Mouse (Mus musculus): Measurements from ENCODE around the gene Pdzd2. TPM values are rescaled to one million over a fixed set of nuclear protein-coding genes. Genes with fewer than 3 reads are reported as not detected.

The Pdzd2 gene
- polyA plus RNA-seq, 1 experiment from 2014 or later, result 32.8 TPM

DNA sequence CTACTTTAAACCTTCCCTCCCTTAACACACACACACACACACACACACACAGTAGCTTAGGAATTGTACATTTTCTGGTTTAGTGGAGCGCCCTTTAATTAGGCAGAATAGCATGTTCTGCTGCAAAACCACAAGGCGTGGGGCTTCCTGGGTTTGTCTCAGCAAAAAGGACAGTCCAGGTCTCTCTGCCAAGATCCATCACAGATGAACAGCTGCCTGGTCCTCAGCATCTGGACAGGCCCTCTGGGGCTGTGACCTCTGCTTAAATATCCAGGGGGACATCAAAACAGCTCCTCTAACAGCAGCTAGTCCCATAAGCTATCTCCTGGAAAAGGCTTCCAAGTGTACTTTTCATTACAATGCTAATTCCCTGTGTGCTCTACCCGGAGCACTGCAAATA is 64.4 kb downstream of the Pdzd2 start:
- no peak overlapping the region for H3K27ac ChIP-seq (ENCODE audit: low read length)
- H3K4me1 ChIP-seq (ENCODE audit: control insufficient read depth, insufficient read depth, low read length), result 0 out of 2 replicates have a peak, but pooled peaks cover 2% of the 10 kb centered on the region
- H3K27me3 ChIP-seq (ENCODE audit: control insufficient read depth, insufficient read depth, low read length), result no peaks in the 10 kb centered on the region
- no peaks in the 10 kb centered on the region for H3K9me3 ChIP-seq (ENCODE audit: control insufficient read depth, low read depth, low read length)
- WGBS, result 71% methylated on average over 3 of the region's 3 CpGs
- H3K4me2 ChIP-seq (replicated peaks; ENCODE audit: low read depth, low read length), result no peak overlapping the region
- no peak overlapping the region for H3K9ac ChIP-seq (replicated peaks; ENCODE audit: low read depth, low read length)
- H3K4me3 ChIP-seq (ENCODE audit: low read depth, low read length), result no peak overlapping the region
- no peaks in the 10 kb centered on the region for H3K36me3 ChIP-seq (ENCODE audit: control insufficient read depth, insufficient read depth, low read length)
- ATAC-seq (ENCODE audit: insufficient number of reproducible peaks, insufficient read depth, low FRiP score, low read depth), result no peak

DNA sequence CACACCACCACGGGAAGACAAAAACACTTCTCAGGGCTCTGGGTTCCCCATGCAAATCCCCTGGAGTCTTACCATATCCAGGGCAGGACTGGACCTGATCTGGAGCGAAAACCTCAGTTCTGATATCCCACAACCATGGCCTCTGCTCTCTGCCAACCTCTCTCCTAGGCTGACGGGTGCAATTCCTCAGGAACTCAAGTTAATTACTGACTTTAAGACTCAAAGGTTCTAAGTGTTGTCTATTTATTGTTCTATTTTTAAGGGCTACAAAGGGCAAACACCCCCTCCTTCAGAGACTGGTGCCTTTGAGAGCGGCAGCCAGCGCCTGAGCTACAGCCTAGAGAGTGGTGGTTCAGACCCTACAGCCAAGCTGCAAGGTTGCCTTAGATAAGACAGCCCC is 65.7 kb downstream of the Pdzd2 start:
- Histone ChIP-seq H3K4me2 (replicated peaks; ENCODE audit: low read depth, low read length) (no peak overlapping the region), H3K4me1 (ENCODE audit: control insufficient read depth, insufficient read depth, low read length) (no peaks in the 10 kb centered on the region), H3K4me3 (ENCODE audit: low read depth, low read length) (no peak overlapping the region), H3K9ac (replicated peaks; ENCODE audit: low read depth, low read length) (no peak overlapping the region), H3K27me3 (ENCODE audit: control insufficient read depth, insufficient read depth, low read length) (no peaks in the 10 kb centered on the region), H3K36me3 (ENCODE audit: control insufficient read depth, insufficient read depth, low read length) (no peaks in the 10 kb centered on the region), H3K27ac (ENCODE audit: low read length) (no peak overlapping the region), H3K9me3 (ENCODE audit: control insufficient read depth, low read depth, low read length) (no peaks in the 10 kb centered on the region)
- ATAC-seq (ENCODE audit: insufficient number of reproducible peaks, insufficient read depth, low FRiP score, low read depth), result no peak
- 78% methylated on average over 5 of the region's 5 CpGs for WGBS

DNA sequence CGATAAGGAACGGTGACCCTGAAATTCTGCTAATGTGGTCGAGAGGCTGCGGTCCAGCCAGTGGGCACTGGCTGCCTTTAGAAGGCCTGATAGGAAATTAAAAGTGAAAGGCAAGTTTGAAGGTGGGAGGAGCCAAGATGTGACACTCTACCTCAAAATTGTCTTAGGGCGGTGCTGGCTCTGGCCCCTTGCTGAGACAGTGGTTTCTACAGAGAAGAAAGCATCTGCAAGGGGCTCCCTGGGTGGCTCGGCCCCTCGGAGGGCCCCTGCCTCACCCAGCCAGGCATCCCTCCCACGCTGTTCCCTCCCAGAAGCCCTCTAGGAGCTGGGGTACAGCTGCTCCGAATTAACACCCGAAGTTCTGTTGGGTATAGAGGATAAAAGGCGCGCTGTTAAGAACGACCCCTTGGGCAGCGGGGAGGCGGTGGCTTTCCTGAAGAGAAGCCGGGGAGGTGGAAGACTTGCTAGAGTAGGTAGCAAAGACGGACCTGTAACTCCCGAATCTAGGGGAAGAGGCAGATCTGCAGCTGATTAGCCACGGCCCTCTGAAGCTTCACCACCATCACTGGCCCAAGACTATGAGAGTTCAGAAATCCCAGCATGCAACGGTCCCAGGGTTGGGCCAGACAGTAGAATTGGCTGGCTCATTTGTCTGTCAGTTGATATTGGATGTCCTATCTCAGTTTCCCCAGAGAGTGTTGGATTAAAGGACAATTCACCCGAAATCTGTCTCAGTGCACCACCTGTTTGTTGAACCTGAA is 71.8 kb downstream of the Pdzd2 start:
- H3K27me3 ChIP-seq (ENCODE audit: control insufficient read depth, insufficient read depth, low read length), result no peaks in the 10 kb centered on the region
- WGBS, result 36% methylated on average over 21 of the region's 21 CpGs
- H3K4me3 ChIP-seq (ENCODE audit: low read depth, low read length), result no peak overlapping the region
- H3K36me3 ChIP-seq (ENCODE audit: control insufficient read depth, insufficient read depth, low read length), result no peaks in the 10 kb centered on the region
- no peak for ATAC-seq (ENCODE audit: insufficient number of reproducible peaks, insufficient read depth, low FRiP score, low read depth)
- no peaks in the 10 kb centered on the region; the same call in 1 of the 2 replicates for H3K9me3 ChIP-seq (ENCODE audit: control insufficient read depth, low read depth, low read length)
- no peak overlapping the region for H3K9ac ChIP-seq (replicated peaks; ENCODE audit: low read depth, low read length)
- peak overlapping the region; percentile 23 for H3K4me2 ChIP-seq (replicated peaks; ENCODE audit: low read depth, low read length)
- 0 out of 2 replicates have a peak, but pooled peaks cover 4% of the 10 kb centered on the region for H3K4me1 ChIP-seq (ENCODE audit: control insufficient read depth, insufficient read depth, low read length)
- H3K27ac ChIP-seq (ENCODE audit: low read length), result no peak overlapping the region

DNA sequence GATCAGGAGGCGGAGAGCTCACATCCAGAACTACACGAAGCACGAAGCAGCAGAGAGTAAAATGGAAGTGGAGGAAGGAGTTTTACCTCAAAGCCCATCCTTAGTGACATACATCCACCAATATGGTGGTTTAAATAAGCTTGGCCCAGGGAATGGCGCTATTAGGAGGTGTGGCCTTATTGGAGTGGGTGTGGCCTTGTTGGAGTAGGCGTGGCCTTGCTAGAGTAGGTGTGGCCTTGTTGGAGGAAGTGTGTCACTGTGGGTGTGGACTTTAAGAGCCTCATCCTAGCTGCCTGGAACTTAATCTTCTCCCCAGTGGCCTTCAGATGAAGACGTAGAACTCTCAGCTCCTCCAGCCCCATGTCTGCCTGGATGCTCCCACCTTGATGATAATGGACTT is 73.8 kb downstream of the Pdzd2 start:
- 0 out of 2 replicates have a peak, but pooled peaks cover 4% of the 10 kb centered on the region for H3K4me1 ChIP-seq (ENCODE audit: control insufficient read depth, insufficient read depth, low read length)
- no peak overlapping the region for H3K9ac ChIP-seq (replicated peaks; ENCODE audit: low read depth, low read length)
- no peaks in the 10 kb centered on the region for H3K27me3 ChIP-seq (ENCODE audit: control insufficient read depth, insufficient read depth, low read length)
- no peak overlapping the region for H3K4me2 ChIP-seq (replicated peaks; ENCODE audit: low read depth, low read length)
- H3K36me3 ChIP-seq (ENCODE audit: control insufficient read depth, insufficient read depth, low read length), result no peaks in the 10 kb centered on the region
- WGBS, result 92% methylated on average over 6 of the region's 6 CpGs
- ATAC-seq (ENCODE audit: insufficient number of reproducible peaks, insufficient read depth, low FRiP score, low read depth), result no peak
- no peak overlapping the region for H3K4me3 ChIP-seq (ENCODE audit: low read depth, low read length)
- H3K27ac ChIP-seq (ENCODE audit: low read length), result no peak overlapping the region
- H3K9me3 ChIP-seq (ENCODE audit: control insufficient read depth, low read depth, low read length), result no peaks in the 10 kb centered on the region; the same call in 1 of the 2 replicates

DNA sequence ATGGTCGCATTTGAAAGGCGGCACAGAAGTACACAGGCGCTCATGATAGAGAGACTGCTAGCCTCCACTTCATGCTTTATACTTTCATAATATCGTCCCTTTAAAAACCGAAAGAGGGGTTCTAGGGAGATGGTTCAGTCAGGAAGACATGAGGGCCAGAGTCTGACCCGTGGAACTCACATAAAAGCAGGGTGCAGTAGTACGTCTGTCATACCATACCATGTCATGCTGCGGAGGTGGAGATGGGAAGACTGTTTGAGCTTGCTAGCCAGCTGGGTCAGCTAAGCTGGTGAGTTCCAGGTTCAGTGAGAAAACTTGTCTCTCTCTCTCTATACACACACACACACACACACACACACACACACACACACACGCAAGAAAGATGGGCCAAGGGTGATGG is 76.4 kb downstream of the Pdzd2 start:
- Histone ChIP-seq H3K4me3 (ENCODE audit: low read depth, low read length) (no peak overlapping the region), H3K27me3 (ENCODE audit: control insufficient read depth, insufficient read depth, low read length) (no peaks in the 10 kb centered on the region), H3K4me2 (replicated peaks; ENCODE audit: low read depth, low read length) (no peak overlapping the region), H3K9me3 (ENCODE audit: control insufficient read depth, low read depth, low read length) (no peaks in the 10 kb centered on the region; the same call in 1 of the 2 replicates), H3K4me1 (ENCODE audit: control insufficient read depth, insufficient read depth, low read length) (0 out of 2 replicates have a peak, but pooled peaks cover 4% of the 10 kb centered on the region), H3K27ac (ENCODE audit: low read length) (no peak overlapping the region), H3K36me3 (ENCODE audit: control insufficient read depth, insufficient read depth, low read length) (no peaks in the 10 kb centered on the region), H3K9ac (replicated peaks; ENCODE audit: low read depth, low read length) (no peak overlapping the region)
- no peak for ATAC-seq (ENCODE audit: insufficient number of reproducible peaks, insufficient read depth, low FRiP score, low read depth)
- 92% methylated on average over 9 of the region's 9 CpGs for WGBS

DNA sequence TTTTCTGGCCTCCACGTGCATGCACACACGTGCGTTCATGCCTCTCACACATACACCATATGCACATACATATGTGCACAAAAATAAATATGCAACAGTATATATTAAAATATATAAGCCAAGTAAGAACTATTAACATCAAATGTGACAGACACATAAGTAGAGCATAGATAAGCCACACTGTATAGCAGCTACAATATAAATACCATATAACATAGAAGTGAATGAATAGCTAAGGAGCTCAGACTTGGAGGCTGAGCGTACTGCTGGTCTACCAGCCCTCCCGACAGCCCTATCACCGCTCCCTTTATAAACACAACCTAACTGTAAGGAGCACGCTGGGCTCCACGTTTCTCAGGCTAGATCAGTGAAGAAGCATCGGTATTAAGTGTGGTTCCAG is 79.4 kb downstream of the Pdzd2 start:
- Histone ChIP-seq H3K9ac (replicated peaks; ENCODE audit: low read depth, low read length) (no peak overlapping the region), H3K4me3 (ENCODE audit: low read depth, low read length) (no peak overlapping the region), H3K36me3 (ENCODE audit: control insufficient read depth, insufficient read depth, low read length) (no peaks in the 10 kb centered on the region), H3K27ac (ENCODE audit: low read length) (no peak overlapping the region), H3K4me2 (replicated peaks; ENCODE audit: low read depth, low read length) (no peak overlapping the region), H3K4me1 (ENCODE audit: control insufficient read depth, insufficient read depth, low read length) (no peaks in the 10 kb centered on the region), H3K9me3 (ENCODE audit: control insufficient read depth, low read depth, low read length) (no peaks in the 10 kb centered on the region), H3K27me3 (ENCODE audit: control insufficient read depth, insufficient read depth, low read length) (no peaks in the 10 kb centered on the region)
- ATAC-seq (ENCODE audit: insufficient number of reproducible peaks, insufficient read depth, low FRiP score, low read depth), result no peak
- WGBS, result 89% methylated on average over 9 of the region's 9 CpGs

DNA sequence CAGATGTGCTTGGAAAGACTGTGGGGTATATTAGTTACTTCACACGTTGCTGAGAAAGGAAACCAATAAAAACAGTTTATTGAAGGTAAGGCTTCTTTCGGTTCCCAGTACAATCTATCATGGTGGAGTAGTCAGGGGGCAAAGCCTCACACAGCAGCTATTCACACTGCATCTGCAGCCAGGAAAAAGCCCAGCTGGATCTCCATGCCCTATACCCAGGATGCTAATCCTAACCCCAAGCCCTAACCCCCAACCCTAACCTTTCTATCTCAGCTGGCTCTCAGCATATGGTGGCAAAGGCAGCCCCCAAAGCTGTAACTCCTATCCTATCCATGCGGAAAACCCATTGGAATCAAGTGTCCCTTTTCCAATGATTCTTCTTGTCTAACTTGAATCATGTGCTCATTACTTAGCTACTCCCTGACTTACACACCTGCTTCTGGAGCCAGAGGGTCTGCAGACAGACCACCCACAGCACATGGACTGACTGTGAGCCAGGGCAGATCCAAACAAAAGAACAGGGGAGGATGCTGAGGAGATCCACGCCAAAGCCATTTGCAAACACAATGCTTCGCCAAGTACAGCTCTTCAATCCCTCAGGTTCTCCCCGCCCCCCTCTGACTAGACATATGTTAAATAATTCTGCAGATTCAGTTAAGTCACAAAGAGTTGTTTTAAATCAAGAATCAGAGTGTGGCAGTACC is 83.6 kb downstream of the Pdzd2 start:
- no peak for ATAC-seq (ENCODE audit: insufficient number of reproducible peaks, insufficient read depth, low FRiP score, low read depth)
- no peak overlapping the region for H3K9ac ChIP-seq (replicated peaks; ENCODE audit: low read depth, low read length)
- no peaks in the 10 kb centered on the region for H3K36me3 ChIP-seq (ENCODE audit: control insufficient read depth, insufficient read depth, low read length)
- peaks cover 7% of the 10 kb centered on the region; the same call in 1 of the 2 replicates for H3K4me1 ChIP-seq (ENCODE audit: control insufficient read depth, insufficient read depth, low read length)
- H3K4me3 ChIP-seq (ENCODE audit: low read depth, low read length), result no peak overlapping the region
- no peaks in the 10 kb centered on the region for H3K9me3 ChIP-seq (ENCODE audit: control insufficient read depth, low read depth, low read length)
- WGBS, result 61% methylated on average over 6 of the region's 6 CpGs
- H3K4me2 ChIP-seq (replicated peaks; ENCODE audit: low read depth, low read length), result no peak overlapping the region
- H3K27me3 ChIP-seq (ENCODE audit: control insufficient read depth, insufficient read depth, low read length), result no peaks in the 10 kb centered on the region
- H3K27ac ChIP-seq (ENCODE audit: low read length), result no peak overlapping the region

DNA sequence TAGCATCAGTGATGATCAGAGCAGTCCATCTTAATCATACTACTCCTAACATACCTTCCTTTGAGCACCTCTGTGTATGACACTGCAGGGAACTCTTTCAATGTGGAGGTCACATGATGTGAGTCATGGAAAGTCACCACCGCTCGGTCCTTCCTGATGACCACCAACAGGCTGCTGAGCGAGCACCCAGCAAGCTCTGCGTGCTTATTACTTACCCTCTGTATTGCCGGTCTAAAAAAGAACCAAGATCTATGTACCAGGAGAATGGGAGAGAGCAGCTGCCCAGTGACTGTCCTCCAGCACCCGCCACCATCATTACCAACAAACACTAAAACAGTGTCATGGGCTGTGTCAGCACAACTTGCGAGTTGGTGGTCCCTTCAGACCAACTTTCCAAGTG is 84.4 kb downstream of the Pdzd2 start:
- no peak overlapping the region for H3K9ac ChIP-seq (replicated peaks; ENCODE audit: low read depth, low read length)
- H3K27ac ChIP-seq (ENCODE audit: low read length), result no peak overlapping the region
- 95% methylated on average over 7 of the region's 7 CpGs for WGBS
- H3K36me3 ChIP-seq (ENCODE audit: control insufficient read depth, insufficient read depth, low read length), result no peaks in the 10 kb centered on the region
- H3K4me1 ChIP-seq (ENCODE audit: control insufficient read depth, insufficient read depth, low read length), result peaks cover 12% of the 10 kb centered on the region; the same call in 1 of the 2 replicates
- no peaks in the 10 kb centered on the region for H3K27me3 ChIP-seq (ENCODE audit: control insufficient read depth, insufficient read depth, low read length)
- H3K9me3 ChIP-seq (ENCODE audit: control insufficient read depth, low read depth, low read length), result no peaks in the 10 kb centered on the region
- H3K4me3 ChIP-seq (ENCODE audit: low read depth, low read length), result no peak overlapping the region
- H3K4me2 ChIP-seq (replicated peaks; ENCODE audit: low read depth, low read length), result no peak overlapping the region
- no peak for ATAC-seq (ENCODE audit: insufficient number of reproducible peaks, insufficient read depth, low FRiP score, low read depth)
